Mouse (Mus musculus): ENCODE measurements at regions not wholly inside any gene's neighbourhood (a gene's known extent, or its start where the extent isn't known, plus 50 kb on each side); places are given as distances from the start of the nearest gene placed in this dataset.

GRCm38 (mm10) chr2:148537914-148538510 is 94.6 kb upstream of the Cd93 start:
- TF ChIP-seq E2F4 (IDR thresholded peaks at IDR 0.05; ENCODE audit: insufficient read depth) (no peak), CEBPB (IDR thresholded peaks at IDR 0.05; ENCODE audit: insufficient read depth, poor library complexity, severe bottlenecking) (no peak), TCF3 (IDR thresholded peaks at IDR 0.05; ENCODE audit: insufficient read length, low read depth) (no peak), MAX (IDR thresholded peaks at IDR 0.05; ENCODE audit: low read depth) (no peak), MYOD1 (IDR thresholded peaks at IDR 0.05; ENCODE audit: control insufficient read depth in 1 of 3, insufficient read length in 2 of 3, low read depth in 2 of 3) (no peak), MYOG (IDR thresholded peaks at IDR 0.05; ENCODE audit: control insufficient read depth in 1 of 3, insufficient read depth in 1 of 3, insufficient read length in 2 of 3, low read depth in 2 of 3) (no peak), REST (IDR thresholded peaks at IDR 0.05; ENCODE audit: insufficient read depth, insufficient read length) (no peak), SRF (IDR thresholded peaks at IDR 0.05; ENCODE audit: control insufficient read depth, insufficient read length, low read depth) (no peak), POLR2A (IDR thresholded peaks at IDR 0.05; ENCODE audit: insufficient read length, low read depth) (no peak), USF1 (IDR thresholded peaks at IDR 0.05; ENCODE audit: low read depth) (no peak), POLR2AphosphoS2 (IDR thresholded peaks at IDR 0.05; ENCODE audit: insufficient read length, low read depth) (no peak), TCF12 (IDR thresholded peaks at IDR 0.05; ENCODE audit: insufficient read depth, poor library complexity, severe bottlenecking) (no peak)
- no peaks in the 10 kb centered on the region for H3K27me3 ChIP-seq (ENCODE audit: control insufficient read depth, insufficient read depth, insufficient read length)
- no peak overlapping the region for H3K4me3 ChIP-seq
- H3K79me2 ChIP-seq (ENCODE audit: control insufficient read depth, insufficient read depth) = no peaks in the 10 kb centered on the region
- H3K36me3 ChIP-seq (ENCODE audit: control insufficient read depth, insufficient read depth) = no peaks in the 10 kb centered on the region
- H3ac ChIP-seq (ENCODE audit: control insufficient read depth, insufficient read length) = no peak overlapping the region
- H3K4me2 ChIP-seq (ENCODE audit: low read depth) = peak overlapping the region; percentile 21

- TF ChIP-seq POLR2AphosphoS2 (IDR thresholded peaks at IDR 0.05; ENCODE audit: insufficient read length, low read depth) (no peak), POLR2A (IDR thresholded peaks at IDR 0.05; ENCODE audit: insufficient read length, low read depth) (no peak)
- H3K27me3 ChIP-seq (ENCODE audit: control insufficient read depth, insufficient read depth, insufficient read length) = no peaks in the 10 kb centered on the region
- H3K36me3 ChIP-seq (ENCODE audit: control insufficient read depth, insufficient read depth) = no peaks in the 10 kb centered on the region
Measured at GRCm38 (mm10) chr2:148537251-148537650, 93.9 kb upstream of the Cd93 start.

GRCm38 (mm10) chr2:148536608-148537007 is 93.2 kb upstream of the Cd93 start:
- Histone ChIP-seq H3K36me3 (ENCODE audit: control insufficient read depth, insufficient read depth) (no peaks in the 10 kb centered on the region), H3K4me2 (ENCODE audit: low read depth) (no peak overlapping the region)
- no peak for TF ChIP-seq TCF3 (IDR thresholded peaks at IDR 0.05; ENCODE audit: insufficient read length, low read depth)
- no peak for TF ChIP-seq SRF (IDR thresholded peaks at IDR 0.05; ENCODE audit: control insufficient read depth, insufficient read length, low read depth)
- no peak for TF ChIP-seq CEBPB (IDR thresholded peaks at IDR 0.05; ENCODE audit: insufficient read depth, poor library complexity, severe bottlenecking)

More at GRCm38 (mm10) chr2:148537251-148537650, 93.9 kb upstream of the Cd93 start:
- Histone ChIP-seq H3K4me2 (ENCODE audit: low read depth) (peak overlapping the region; percentile 21), H3K4me3 (no peak overlapping the region), H3ac (ENCODE audit: control insufficient read depth, insufficient read length) (no peak overlapping the region), H3K79me2 (ENCODE audit: control insufficient read depth, insufficient read depth) (no peaks in the 10 kb centered on the region)

GRCm38 (mm10) chr2:148535562-148536180 is 92.3 kb upstream of the Cd93 start:
- Histone ChIP-seq H3K36me3 (ENCODE audit: control insufficient read depth, insufficient read depth) (no peaks in the 10 kb centered on the region), H3ac (ENCODE audit: control insufficient read depth, insufficient read length) (no peak overlapping the region), H3K27me3 (ENCODE audit: control insufficient read depth, insufficient read depth, insufficient read length) (no peaks in the 10 kb centered on the region), H3K4me3 (no peak overlapping the region), H3K4me2 (ENCODE audit: low read depth) (no peak overlapping the region), H3K79me2 (ENCODE audit: control insufficient read depth, insufficient read depth) (no peaks in the 10 kb centered on the region)
- no peak for TF ChIP-seq MAX (IDR thresholded peaks at IDR 0.05; ENCODE audit: low read depth)
- TF ChIP-seq SRF (IDR thresholded peaks at IDR 0.05; ENCODE audit: control insufficient read depth, insufficient read length, low read depth) = no peak
- TF ChIP-seq E2F4 (IDR thresholded peaks at IDR 0.05; ENCODE audit: insufficient read depth) = no peak
- no peak for TF ChIP-seq TCF3 (IDR thresholded peaks at IDR 0.05; ENCODE audit: insufficient read length, low read depth)
- TF ChIP-seq POLR2A (IDR thresholded peaks at IDR 0.05; ENCODE audit: insufficient read length, low read depth) = no peak
- TF ChIP-seq MYOG (IDR thresholded peaks at IDR 0.05; ENCODE audit: control insufficient read depth in 1 of 3, insufficient read depth in 1 of 3, insufficient read length in 2 of 3, low read depth in 2 of 3) = no peak
- no peak for TF ChIP-seq MYOD1 (IDR thresholded peaks at IDR 0.05; ENCODE audit: control insufficient read depth in 1 of 3, insufficient read length in 2 of 3, low read depth in 2 of 3)
- TF ChIP-seq CEBPB (IDR thresholded peaks at IDR 0.05; ENCODE audit: insufficient read depth, poor library complexity, severe bottlenecking) = no peak
- TF ChIP-seq TCF12 (IDR thresholded peaks at IDR 0.05; ENCODE audit: insufficient read depth, poor library complexity, severe bottlenecking) = no peak
- TF ChIP-seq USF1 (IDR thresholded peaks at IDR 0.05; ENCODE audit: low read depth) = no peak
- no peak for TF ChIP-seq POLR2AphosphoS2 (IDR thresholded peaks at IDR 0.05; ENCODE audit: insufficient read length, low read depth)
- no peak for TF ChIP-seq REST (IDR thresholded peaks at IDR 0.05; ENCODE audit: insufficient read depth, insufficient read length)

More at GRCm38 (mm10) chr2:148536608-148537007, 93.2 kb upstream of the Cd93 start:
- Histone ChIP-seq H3K79me2 (ENCODE audit: control insufficient read depth, insufficient read depth) (no peaks in the 10 kb centered on the region), H3K27me3 (ENCODE audit: control insufficient read depth, insufficient read depth, insufficient read length) (no peaks in the 10 kb centered on the region), H3ac (ENCODE audit: control insufficient read depth, insufficient read length) (no peak overlapping the region), H3K4me3 (no peak overlapping the region)

GRCm38 (mm10) chr2:148532051-148532450 is 88.7 kb upstream of the Cd93 start:
- H3K79me2 ChIP-seq (ENCODE audit: control insufficient read depth, insufficient read depth) = no peaks in the 10 kb centered on the region
- H3K27me3 ChIP-seq (ENCODE audit: control insufficient read depth, insufficient read depth, insufficient read length) = no peaks in the 10 kb centered on the region
- H3K4me3 ChIP-seq = no peak overlapping the region
- TF ChIP-seq MYOD1 (IDR thresholded peaks at IDR 0.05; ENCODE audit: control insufficient read depth in 1 of 3, insufficient read length in 2 of 3, low read depth in 2 of 3) (no peak), REST (IDR thresholded peaks at IDR 0.05; ENCODE audit: insufficient read depth, insufficient read length) (no peak), MYOG (IDR thresholded peaks at IDR 0.05; ENCODE audit: control insufficient read depth in 1 of 3, insufficient read depth in 1 of 3, insufficient read length in 2 of 3, low read depth in 2 of 3) (no peak), SRF (IDR thresholded peaks at IDR 0.05; ENCODE audit: control insufficient read depth, insufficient read length, low read depth) (no peak), MAX (IDR thresholded peaks at IDR 0.05; ENCODE audit: low read depth) (no peak), CEBPB (IDR thresholded peaks at IDR 0.05; ENCODE audit: insufficient read depth, poor library complexity, severe bottlenecking) (no peak), TCF12 (IDR thresholded peaks at IDR 0.05; ENCODE audit: insufficient read depth, poor library complexity, severe bottlenecking) (no peak), E2F4 (IDR thresholded peaks at IDR 0.05; ENCODE audit: insufficient read depth) (no peak), POLR2AphosphoS2 (IDR thresholded peaks at IDR 0.05; ENCODE audit: insufficient read length, low read depth) (no peak), TCF3 (IDR thresholded peaks at IDR 0.05; ENCODE audit: insufficient read length, low read depth) (no peak), USF1 (IDR thresholded peaks at IDR 0.05; ENCODE audit: low read depth) (no peak), POLR2A (IDR thresholded peaks at IDR 0.05; ENCODE audit: insufficient read length, low read depth) (no peak)
- H3K4me2 ChIP-seq (ENCODE audit: low read depth) = no peak overlapping the region
- H3ac ChIP-seq (ENCODE audit: control insufficient read depth, insufficient read length) = no peak overlapping the region
- no peaks in the 10 kb centered on the region for H3K36me3 ChIP-seq (ENCODE audit: control insufficient read depth, insufficient read depth)

Data from myocyte (in vitro differentiated cells).